Mouse (Mus musculus): ENCODE results near the gene Arhgef28. TPM values are rescaled to one million over a fixed set of nuclear protein-coding genes. Genes with fewer than 3 reads are reported as not detected.

Gene Arhgef28
- total RNA-seq (2022) = 1 to 10 TPM; 2.1 to 2.9 (median 2.7) TPM

GRCm38 (mm10) chr13:98205771-98206545, at the start of gene Arhgef28:
TSS of gene Arhgef28 (minus strand) at chr13:98206439.
- DNase-seq (ENCODE audit: low spot score in 2 of 2) = peak; percentile 36 to 63

GRCm38 (mm10) chr13:98254921-98255320, 48.7 kb upstream of the Arhgef28 start:
- no peak for DNase-seq (ENCODE audit: low spot score in 2 of 2)

- no peak for DNase-seq (ENCODE audit: low spot score in 2 of 2)
Observed at GRCm38 (mm10) chr13:98249594-98249993, 43.4 kb upstream of the Arhgef28 start.

- DNase-seq (ENCODE audit: low spot score in 2 of 2) = no peak
Observed at GRCm38 (mm10) chr13:98245386-98245785, 39.1 kb upstream of the Arhgef28 start.

- no peak for DNase-seq (ENCODE audit: low spot score in 2 of 2)
Observed at GRCm38 (mm10) chr13:98244571-98245350, 38.5 kb upstream of the Arhgef28 start.

- DNase-seq (ENCODE audit: low spot score in 2 of 2) = no peak
Observed at GRCm38 (mm10) chr13:98241531-98242282, 35.5 kb upstream of the Arhgef28 start.

GRCm38 (mm10) chr13:98239978-98240641, 33.9 kb upstream of the Arhgef28 start:
- peak; percentile 22 to 27 for DNase-seq (ENCODE audit: low spot score in 2 of 2)

GRCm38 (mm10) chr13:98235451-98235850, 29.2 kb upstream of the Arhgef28 start:
- DNase-seq (ENCODE audit: low spot score in 2 of 2) = no peak

- DNase-seq (ENCODE audit: low spot score in 2 of 2) = no peak
Observed at GRCm38 (mm10) chr13:98230511-98230910, 24.3 kb upstream of the Arhgef28 start.

- DNase-seq (ENCODE audit: low spot score in 2 of 2) = no peak
Observed at GRCm38 (mm10) chr13:98226225-98226624, 20.0 kb upstream of the Arhgef28 start.

GRCm38 (mm10) chr13:98222848-98223247, 16.6 kb upstream of the Arhgef28 start:
- DNase-seq (ENCODE audit: low spot score in 2 of 2) = no peak

GRCm38 (mm10) chr13:98210137-98210536, 3.9 kb upstream of the Arhgef28 start:
- DNase-seq (ENCODE audit: low spot score in 2 of 2) = no peak

- no peak for DNase-seq (ENCODE audit: low spot score in 2 of 2)
Observed at GRCm38 (mm10) chr13:98208842-98209241, 2.6 kb upstream of the Arhgef28 start.

GRCm38 (mm10) chr13:98206546-98206870, 269 bp upstream of the Arhgef28 start:
- DNase-seq (ENCODE audit: low spot score in 2 of 2) = no peak

GRCm38 (mm10) chr13:98205111-98205510, 1.1 kb downstream of the Arhgef28 start:
- no peak for DNase-seq (ENCODE audit: low spot score in 2 of 2)

- no peak for DNase-seq (ENCODE audit: low spot score in 2 of 2)
Observed at GRCm38 (mm10) chr13:98204371-98204770, 1.9 kb downstream of the Arhgef28 start.

- DNase-seq (ENCODE audit: low spot score in 2 of 2) = no peak
Observed at GRCm38 (mm10) chr13:98201436-98201835, 4.8 kb downstream of the Arhgef28 start.

- no peak for DNase-seq (ENCODE audit: low spot score in 2 of 2)
Observed at GRCm38 (mm10) chr13:98192596-98192995, 13.6 kb downstream of the Arhgef28 start.

GRCm38 (mm10) chr13:98188500-98188899, 17.7 kb downstream of the Arhgef28 start:
- DNase-seq (ENCODE audit: low spot score in 2 of 2) = no peak

GRCm38 (mm10) chr13:98187904-98188303, 18.3 kb downstream of the Arhgef28 start:
- no peak for DNase-seq (ENCODE audit: low spot score in 2 of 2)

GRCm38 (mm10) chr13:98186179-98186578, 20.1 kb downstream of the Arhgef28 start:
- DNase-seq (ENCODE audit: low spot score in 2 of 2) = no peak
